Mouse (Mus musculus): ENCODE measurements around the gene Cryz. TPM values are rescaled to one million over a fixed set of nuclear protein-coding genes. Genes with fewer than 3 reads are reported as not detected.

The Cryz gene
- polyA plus RNA-seq, 1 experiment from 2014 or later: 9.5 TPM

DNA sequence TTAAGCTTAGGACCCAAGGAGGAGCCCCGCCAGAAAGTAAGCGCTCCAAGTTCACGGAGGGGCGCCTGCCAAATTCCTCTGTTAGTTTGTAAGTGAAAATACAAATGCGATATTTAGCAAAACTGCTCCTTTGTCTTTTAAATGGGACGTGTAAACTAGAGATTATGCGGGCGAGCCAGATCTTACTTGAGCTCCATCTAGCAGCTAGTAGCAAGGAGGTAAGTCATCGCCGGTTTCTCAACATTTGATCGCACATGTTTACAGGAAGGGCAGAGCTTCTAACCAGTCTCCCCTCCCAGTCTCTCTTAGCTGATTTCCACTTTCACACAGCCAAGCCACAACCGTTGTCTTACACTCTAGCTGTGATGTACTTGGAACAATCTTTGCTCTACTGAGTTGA, 25.7 kb upstream of the Cryz start:
- Histone ChIP-seq H3K4me3 (replicated peaks; ENCODE audit: low read length) (no peak overlapping the region), H3K27me3 (ENCODE audit: control insufficient read depth, insufficient read depth, low read length) (peaks cover 3% of the 10 kb centered on the region; the same call in 1 of the 2 replicates), H3K4me1 (replicated peaks; ENCODE audit: control insufficient read depth, insufficient read depth, low read length) (peaks cover 6% of the 10 kb centered on the region; the same call in 1 of the 2 replicates), H3K27ac (no peak overlapping the region), H3K4me2 (replicated peaks) (peak overlapping the region; percentile 43), H3K36me3 (replicated peaks; ENCODE audit: control insufficient read depth, insufficient read depth) (no peaks in the 10 kb centered on the region), H3K9ac (no peak overlapping the region), H3K9me3 (ENCODE audit: control insufficient read depth, low read length) (no peaks in the 10 kb centered on the region)
- 5% methylated on average over 12 of the region's 12 CpGs for WGBS
- DNase-seq (ENCODE audit: low spot score) (no peak), ATAC-seq (ENCODE audit: low FRiP score) (no peak)

DNA sequence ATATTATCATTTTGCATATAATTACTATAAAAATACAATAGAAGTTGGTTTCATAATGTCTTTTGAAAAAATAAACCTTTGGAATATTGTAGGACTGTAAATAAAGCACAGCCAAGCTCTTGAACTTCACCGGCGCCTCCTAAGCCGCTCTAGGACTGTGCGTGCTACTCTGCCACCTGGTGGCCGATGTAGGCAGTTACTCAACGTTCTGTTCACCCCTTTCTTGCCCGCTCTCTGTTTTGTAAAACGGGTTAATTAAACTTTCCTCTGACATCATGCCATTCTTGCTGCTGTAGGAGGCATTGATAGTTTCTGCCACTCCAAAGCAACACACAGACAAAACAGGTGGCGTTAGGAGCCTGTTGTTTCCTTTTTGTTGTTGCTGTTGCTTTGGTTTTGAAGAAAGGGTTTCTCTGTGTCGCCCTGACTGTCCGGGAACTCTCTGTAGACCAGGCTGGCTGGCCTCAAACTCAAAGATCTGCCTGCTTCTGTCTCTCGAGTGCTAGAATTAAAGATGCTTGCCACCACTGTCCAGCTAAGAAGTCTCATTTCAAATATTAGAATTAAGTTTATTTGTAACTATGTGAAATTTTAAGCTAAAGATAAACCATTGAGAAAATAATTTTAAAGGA, 24.1 kb upstream of the Cryz start:
- peaks cover 6% of the 10 kb centered on the region; the same call in 1 of the 2 replicates for H3K4me1 ChIP-seq (replicated peaks; ENCODE audit: control insufficient read depth, insufficient read depth, low read length)
- no peak overlapping the region; the same call in 1 of the 2 replicates for H3K4me2 ChIP-seq (replicated peaks)
- no peak overlapping the region for H3K27ac ChIP-seq
- DNase-seq (ENCODE audit: low spot score) (peak; percentile 92), ATAC-seq (ENCODE audit: low FRiP score) (peak; percentile 89)
- H3K9me3 ChIP-seq (ENCODE audit: control insufficient read depth, low read length): no peaks in the 10 kb centered on the region
- 10% methylated on average over 12 of the region's 12 CpGs for WGBS
- no peak overlapping the region for H3K9ac ChIP-seq
- H3K4me3 ChIP-seq (replicated peaks; ENCODE audit: low read length): no peak overlapping the region
- H3K27me3 ChIP-seq (ENCODE audit: control insufficient read depth, insufficient read depth, low read length): peaks cover 3% of the 10 kb centered on the region; the same call in 1 of the 2 replicates
- H3K36me3 ChIP-seq (replicated peaks; ENCODE audit: control insufficient read depth, insufficient read depth): no peaks in the 10 kb centered on the region

DNA sequence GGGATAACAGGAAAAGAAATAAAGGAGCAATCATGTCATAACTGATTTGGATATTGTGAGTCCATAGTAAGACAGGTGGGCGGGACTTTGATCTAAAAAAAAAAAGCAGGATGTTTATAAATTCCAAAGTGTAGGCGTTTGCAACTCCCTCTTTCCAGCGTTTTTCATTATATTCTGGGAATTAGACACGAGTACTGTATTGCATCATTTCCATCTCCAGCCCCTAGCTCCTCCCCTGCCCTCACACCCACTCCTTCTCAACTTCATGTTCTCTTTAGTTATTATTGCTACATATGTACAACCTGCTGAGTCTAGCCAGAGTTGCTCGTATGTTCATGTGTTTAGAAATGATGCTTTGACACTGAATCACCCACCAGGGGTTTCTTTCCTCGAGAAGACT, 22.8 kb upstream of the Cryz start:
- no peak for ATAC-seq (ENCODE audit: low FRiP score)
- Histone ChIP-seq H3K9me3 (ENCODE audit: control insufficient read depth, low read length) (no peaks in the 10 kb centered on the region), H3K4me1 (replicated peaks; ENCODE audit: control insufficient read depth, insufficient read depth, low read length) (peaks cover 6% of the 10 kb centered on the region; the same call in 1 of the 2 replicates), H3K27me3 (ENCODE audit: control insufficient read depth, insufficient read depth, low read length) (peaks cover 3% of the 10 kb centered on the region; the same call in 1 of the 2 replicates), H3K9ac (no peak overlapping the region), H3K36me3 (replicated peaks; ENCODE audit: control insufficient read depth, insufficient read depth) (peaks cover 5% of the 10 kb centered on the region), H3K27ac (no peak overlapping the region), H3K4me2 (replicated peaks) (no peak overlapping the region), H3K4me3 (replicated peaks; ENCODE audit: low read length) (no peak overlapping the region)
- 71% methylated on average over 6 of the region's 6 CpGs for WGBS
- no peak for DNase-seq (ENCODE audit: low spot score)

DNA sequence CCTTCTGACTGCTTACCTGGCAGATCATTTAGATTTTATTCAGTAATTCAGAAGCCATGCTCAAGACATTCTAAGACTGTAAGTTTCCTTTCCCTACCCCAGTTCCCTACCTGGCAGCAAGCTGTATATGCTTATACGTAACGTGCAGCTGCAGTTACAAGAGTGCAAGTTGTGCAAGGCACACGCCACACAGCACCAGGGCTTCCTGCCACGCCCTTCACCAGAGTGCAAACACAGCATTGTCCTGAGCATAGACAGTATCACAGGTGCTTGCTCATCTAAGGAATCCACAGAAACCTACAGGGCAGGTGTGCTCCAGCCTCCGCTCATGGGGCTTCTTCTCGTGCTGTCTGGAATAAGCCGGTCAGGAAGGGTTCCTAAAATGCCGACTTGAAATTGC, 18.6 kb upstream of the Cryz start:
- Histone ChIP-seq H3K4me1 (replicated peaks; ENCODE audit: control insufficient read depth, insufficient read depth, low read length) (no peaks in the 10 kb centered on the region), H3K9me3 (ENCODE audit: control insufficient read depth, low read length) (no peaks in the 10 kb centered on the region), H3K9ac (no peak overlapping the region), H3K27ac (no peak overlapping the region), H3K4me2 (replicated peaks) (no peak overlapping the region), H3K36me3 (replicated peaks; ENCODE audit: control insufficient read depth, insufficient read depth) (peaks cover 22% of the 10 kb centered on the region), H3K27me3 (ENCODE audit: control insufficient read depth, insufficient read depth, low read length) (no peaks in the 10 kb centered on the region), H3K4me3 (replicated peaks; ENCODE audit: low read length) (no peak overlapping the region)
- ATAC-seq (ENCODE audit: low FRiP score) (no peak), DNase-seq (ENCODE audit: low spot score) (no peak)
- WGBS: 90% methylated on average over 8 of the region's 8 CpGs

DNA sequence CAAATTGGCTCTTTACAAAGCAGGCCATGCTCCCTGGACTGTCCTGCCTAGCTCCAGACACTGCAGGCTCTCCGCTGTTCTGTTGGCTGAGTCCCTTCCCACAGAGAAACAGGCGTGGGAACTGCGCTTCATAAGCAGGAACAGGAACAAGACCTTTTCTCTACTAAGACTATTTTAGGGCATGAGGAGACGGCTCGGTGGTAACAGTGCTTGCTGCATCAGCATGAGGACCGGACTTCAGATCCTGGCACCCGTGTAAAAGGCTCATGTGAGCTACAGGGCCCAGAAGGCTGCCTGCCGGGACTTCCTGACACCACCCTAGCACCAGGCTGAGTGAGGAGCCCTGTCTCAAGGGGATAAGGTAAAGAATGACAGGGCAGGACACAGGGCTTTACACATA, 12.2 kb upstream of the Cryz start:
- Histone ChIP-seq H3K4me1 (replicated peaks; ENCODE audit: control insufficient read depth, insufficient read depth, low read length) (no peaks in the 10 kb centered on the region), H3K4me3 (replicated peaks; ENCODE audit: low read length) (no peak overlapping the region), H3K4me2 (replicated peaks) (no peak overlapping the region), H3K9ac (no peak overlapping the region), H3K9me3 (ENCODE audit: control insufficient read depth, low read length) (no peaks in the 10 kb centered on the region), H3K27ac (no peak overlapping the region), H3K27me3 (ENCODE audit: control insufficient read depth, insufficient read depth, low read length) (no peaks in the 10 kb centered on the region), H3K36me3 (replicated peaks; ENCODE audit: control insufficient read depth, insufficient read depth) (peaks cover 39% of the 10 kb centered on the region)
- DNase-seq (ENCODE audit: low spot score): no peak
- WGBS: 91% methylated on average over 8 of the region's 8 CpGs
- no peak for ATAC-seq (ENCODE audit: low FRiP score)

DNA sequence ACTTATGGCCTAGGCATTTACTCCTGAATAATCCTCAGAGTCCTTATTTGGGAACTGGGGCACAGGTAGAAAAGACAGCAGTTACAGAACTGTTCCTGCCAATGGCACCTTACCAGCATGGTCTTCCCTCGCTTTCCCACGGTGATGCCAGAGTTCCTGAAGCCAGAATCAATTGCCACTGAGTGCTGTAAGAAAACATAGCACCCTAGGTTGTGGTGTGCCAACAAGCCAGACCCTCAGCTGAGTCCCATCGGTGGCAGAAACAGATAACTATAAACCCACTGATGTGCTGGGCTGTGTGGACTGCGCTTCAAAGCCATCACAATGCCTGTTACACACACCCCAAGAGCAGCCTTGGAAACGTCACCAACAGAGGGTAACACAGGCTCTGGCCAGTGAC, 5.5 kb upstream of the Cryz start:
- no peak overlapping the region for H3K4me2 ChIP-seq (replicated peaks)
- DNase-seq (ENCODE audit: low spot score) (no peak), ATAC-seq (ENCODE audit: low FRiP score) (no peak)
- 93% methylated on average over 5 of the region's 5 CpGs for WGBS
- H3K9me3 ChIP-seq (ENCODE audit: control insufficient read depth, low read length): no peaks in the 10 kb centered on the region
- H3K4me3 ChIP-seq (replicated peaks; ENCODE audit: low read length): no peak overlapping the region
- H3K4me1 ChIP-seq (replicated peaks; ENCODE audit: control insufficient read depth, insufficient read depth, low read length): no peaks in the 10 kb centered on the region
- no peak overlapping the region for H3K9ac ChIP-seq
- peaks cover 74% of the 10 kb centered on the region for H3K36me3 ChIP-seq (replicated peaks; ENCODE audit: control insufficient read depth, insufficient read depth)
- H3K27ac ChIP-seq: no peak overlapping the region
- no peaks in the 10 kb centered on the region for H3K27me3 ChIP-seq (ENCODE audit: control insufficient read depth, insufficient read depth, low read length)

DNA sequence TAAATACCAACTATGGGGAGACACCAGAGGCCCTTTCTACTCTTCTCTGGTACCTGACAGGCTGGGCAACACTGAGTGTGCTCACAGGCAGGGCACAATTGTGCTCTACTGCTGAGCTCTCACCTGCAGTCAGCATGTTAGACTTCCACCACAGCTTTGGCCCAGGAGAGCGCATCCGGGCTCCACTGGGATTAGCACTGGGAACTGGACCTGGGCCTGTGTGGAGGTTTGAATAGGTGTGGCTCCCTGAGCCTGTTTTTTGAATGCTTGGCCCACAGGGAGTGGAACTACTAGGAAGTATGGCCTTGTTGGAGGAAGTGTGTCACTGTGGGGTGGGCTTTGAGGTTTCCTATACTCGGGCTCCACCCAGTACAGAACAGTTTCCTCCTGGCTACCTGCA, 4.9 kb upstream of the Cryz start:
- Histone ChIP-seq H3K9me3 (ENCODE audit: control insufficient read depth, low read length) (no peaks in the 10 kb centered on the region), H3K4me2 (replicated peaks) (no peak overlapping the region), H3K4me3 (replicated peaks; ENCODE audit: low read length) (no peak overlapping the region), H3K9ac (no peak overlapping the region), H3K36me3 (replicated peaks; ENCODE audit: control insufficient read depth, insufficient read depth) (peaks cover 69% of the 10 kb centered on the region), H3K4me1 (replicated peaks; ENCODE audit: control insufficient read depth, insufficient read depth, low read length) (peaks cover 3% of the 10 kb centered on the region; the same call in 1 of the 2 replicates), H3K27ac (no peak overlapping the region), H3K27me3 (ENCODE audit: control insufficient read depth, insufficient read depth, low read length) (no peaks in the 10 kb centered on the region)
- WGBS: 95% methylated on average over 3 of the region's 3 CpGs
- DNase-seq (ENCODE audit: low spot score): no peak
- no peak for ATAC-seq (ENCODE audit: low FRiP score)

DNA sequence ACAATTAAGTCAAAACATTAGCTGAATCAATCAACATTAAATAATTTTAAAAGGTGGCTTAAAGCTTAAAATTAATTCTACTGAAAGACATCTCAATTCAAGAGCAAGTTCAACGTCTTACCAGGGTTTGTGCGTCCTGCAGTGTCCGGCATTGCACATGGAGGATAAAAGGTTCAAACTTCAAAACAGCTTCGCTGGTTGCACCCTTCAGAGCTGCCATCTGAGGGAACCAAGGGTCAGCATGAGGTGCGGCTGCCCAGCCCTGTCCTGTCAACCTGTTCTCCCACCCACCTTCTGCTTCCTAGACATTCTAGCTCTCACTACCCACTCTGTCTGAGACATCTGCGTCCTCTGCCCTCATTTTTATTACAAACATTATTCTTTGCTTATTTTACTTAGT, 2.9 kb upstream of the Cryz start:
- Histone ChIP-seq H3K4me1 (replicated peaks; ENCODE audit: control insufficient read depth, insufficient read depth, low read length) (peaks cover 3% of the 10 kb centered on the region; the same call in 1 of the 2 replicates), H3K4me2 (replicated peaks) (no peak overlapping the region), H3K27me3 (ENCODE audit: control insufficient read depth, insufficient read depth, low read length) (no peaks in the 10 kb centered on the region), H3K9ac (no peak overlapping the region), H3K36me3 (replicated peaks; ENCODE audit: control insufficient read depth, insufficient read depth) (peaks cover 55% of the 10 kb centered on the region), H3K9me3 (ENCODE audit: control insufficient read depth, low read length) (no peaks in the 10 kb centered on the region), H3K4me3 (replicated peaks; ENCODE audit: low read length) (no peak overlapping the region), H3K27ac (no peak overlapping the region)
- no peak for DNase-seq (ENCODE audit: low spot score)
- WGBS: 93% methylated on average over 6 of the region's 6 CpGs
- no peak for ATAC-seq (ENCODE audit: low FRiP score)

DNA sequence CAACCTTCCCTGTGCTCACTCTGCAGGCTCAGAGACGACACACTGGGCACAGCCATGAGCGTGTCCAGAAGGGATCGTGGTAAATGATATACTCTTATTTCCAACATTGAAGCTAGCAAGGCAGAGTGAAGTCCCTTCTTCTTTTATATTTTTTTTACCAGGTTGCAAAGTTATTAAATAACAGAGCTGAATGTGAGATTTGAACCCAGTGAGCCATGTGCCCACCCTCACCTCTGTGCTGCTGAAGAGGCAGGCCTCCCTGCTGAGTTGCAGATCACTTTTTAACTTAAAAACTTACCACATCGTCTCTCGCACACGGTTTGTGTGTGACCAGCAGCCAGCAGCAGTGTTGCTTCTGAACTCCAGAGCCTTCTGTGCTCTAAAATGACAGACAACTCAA, 2.4 kb upstream of the Cryz start:
- no peaks in the 10 kb centered on the region for H3K27me3 ChIP-seq (ENCODE audit: control insufficient read depth, insufficient read depth, low read length)
- no peak overlapping the region for H3K27ac ChIP-seq
- ATAC-seq (ENCODE audit: low FRiP score) (no peak), DNase-seq (ENCODE audit: low spot score) (no peak)
- H3K4me3 ChIP-seq (replicated peaks; ENCODE audit: low read length): no peak overlapping the region
- H3K36me3 ChIP-seq (replicated peaks; ENCODE audit: control insufficient read depth, insufficient read depth): peaks cover 55% of the 10 kb centered on the region
- H3K4me2 ChIP-seq (replicated peaks): no peak overlapping the region
- no peak overlapping the region for H3K9ac ChIP-seq
- H3K9me3 ChIP-seq (ENCODE audit: control insufficient read depth, low read length): no peaks in the 10 kb centered on the region
- WGBS: 95% methylated on average over 6 of the region's 6 CpGs
- H3K4me1 ChIP-seq (replicated peaks; ENCODE audit: control insufficient read depth, insufficient read depth, low read length): peaks cover 3% of the 10 kb centered on the region; the same call in 1 of the 2 replicates

All from hindbrain, embryonic 14.5 days (tissue).